Mouse (Mus musculus): ENCODE measurements around the gene Atxn1.

- TF ChIP-seq SMC3 (IDR thresholded peaks at IDR 0.05; ENCODE audit: low read depth, low read length) (no peak), POLR2A (IDR thresholded peaks at IDR 0.05; ENCODE audit: low read depth, low read length) (no peak), ELF1 (IDR thresholded peaks at IDR 0.05; ENCODE audit: low read depth, low read length) (no peak), CTCF (conservative IDR thresholded peaks at IDR 0.05 in 1 of 2, IDR thresholded peaks at IDR 0.05 in 1 of 2; ENCODE audit: low read depth in 2 of 2, low read length in 2 of 2) (no peak), MAX (IDR thresholded peaks at IDR 0.05; ENCODE audit: low read length) (no peak), JUN (IDR thresholded peaks at IDR 0.05; ENCODE audit: insufficient read depth, low read depth, low read length) (no peak), MAFK (IDR thresholded peaks at IDR 0.05; ENCODE audit: insufficient replicate concordance, low read length) (no peak), USF1 (IDR thresholded peaks at IDR 0.05; ENCODE audit: low read depth, low read length) (no peak), RAD21 (IDR thresholded peaks at IDR 0.05; ENCODE audit: low read depth, low read length) (no peak), POLR2AphosphoS2 (IDR thresholded peaks at IDR 0.05; ENCODE audit: low read depth, low read length) (no peak), EP300 (IDR thresholded peaks at IDR 0.05; ENCODE audit: low read length) (no peak)
Observed at GRCm38 (mm10) chr13:45879746-45880542, 84.9 kb downstream of the Atxn1 start.
